Mouse (Mus musculus) heart, embryonic 13.5 days (tissue): Measurements from ENCODE around the gene Smg7. TPM values are rescaled to one million over a fixed set of nuclear protein-coding genes. Genes with fewer than 3 reads are reported as not detected.

ENCODE experiments used
- polyA plus RNA-seq: library from polyadenylated mRNA; unstranded; fragments of >200 nt; fragmentation: Nextera tagmentation; extraction: Ambion mirVana; gene quantifications from 2 replicates; pipeline ENCODE4 v1.2.1, GENCODE M21; 2015

The Smg7 gene
- polyA plus RNA-seq, 1 experiment from 2014 or later: 22.4 TPM

Other genes starting within 250 kb of the Smg7 start
- gene Apobec4, start 152.1 kb downstream of the Smg7 start, polyA plus RNA-seq: not detected in 2 replicates
- gene Rgl1, start 136.3 kb downstream of the Smg7 start, polyA plus RNA-seq: 54.1 and 59.2 TPM in 2 replicates
- 198 and 202 TPM in 2 replicates for gene Arpc5, start 136.1 kb downstream of the Smg7 start, polyA plus RNA-seq
- gene Ncf2, start 102.5 kb downstream of the Smg7 start, polyA plus RNA-seq: 3.3 and 4.6 TPM in 2 replicates
- 0.75 and 0.83 TPM in 2 replicates for gene Nmnat2, start 52.3 kb upstream of the Smg7 start, polyA plus RNA-seq